Mouse (Mus musculus) embryo, embryonic 11 days (tissue): Measurements from ENCODE around the gene Plch2.
"Not testable (repeated sequence)": the region's sequence is repeated elsewhere in the genome, so short reads cannot be mapped to it uniquely, and the experiment has no call there.

Source experiments
- DNase-seq: peaks from one replicate; pipeline ENCODE4 v3.0.0-alpha.2; 2015

Plch2 gene

GRCm38 (mm10) chr4:155056724-155057123 is at the start of gene Plch2:
Plch2 (minus strand) TSS chr4:155056784.
- DNase-seq = no peak

GRCm38 (mm10) chr4:155098572-155098971 is 42.0 kb upstream of the Plch2 start:
- no peak for DNase-seq

- no peak for DNase-seq
Observed at GRCm38 (mm10) chr4:155097452-155097851, 40.9 kb upstream of the Plch2 start.

GRCm38 (mm10) chr4:155095967-155096366 is 39.4 kb upstream of the Plch2 start:
- no peak for DNase-seq

- DNase-seq = peak; percentile 93
Observed at GRCm38 (mm10) chr4:155095238-155095900, 38.8 kb upstream of the Plch2 start.

GRCm38 (mm10) chr4:155094565-155094964 is 38.0 kb upstream of the Plch2 start:
- peak; percentile 63 for DNase-seq

GRCm38 (mm10) chr4:155093431-155094149 is 37.0 kb upstream of the Plch2 start:
- no peak for DNase-seq

- no peak for DNase-seq
Observed at GRCm38 (mm10) chr4:155092718-155093430, 36.3 kb upstream of the Plch2 start.

GRCm38 (mm10) chr4:155090688-155091449 is 34.3 kb upstream of the Plch2 start:
- no peak for DNase-seq

- DNase-seq = no peak
Observed at GRCm38 (mm10) chr4:155090147-155090546, 33.6 kb upstream of the Plch2 start.

- no peak for DNase-seq
Observed at GRCm38 (mm10) chr4:155089241-155089640, 32.7 kb upstream of the Plch2 start.

- peak; percentile 100 for DNase-seq
Observed at GRCm38 (mm10) chr4:155086108-155087024, 29.8 kb upstream of the Plch2 start, which contains the start of the genes Rer1 and Morn1. Rer1 (minus strand) TSS chr4:155086382. Morn1 (plus strand) TSS chr4:155086577.

- DNase-seq = no peak
Observed at GRCm38 (mm10) chr4:155085206-155086107, 28.9 kb upstream of the Plch2 start.

- DNase-seq = no peak
Observed at GRCm38 (mm10) chr4:155084351-155084750, 27.8 kb upstream of the Plch2 start.

GRCm38 (mm10) chr4:155083553-155083952 is 27.0 kb upstream of the Plch2 start:
- DNase-seq = no peak

- no peak for DNase-seq
Observed at GRCm38 (mm10) chr4:155079666-155080065, 23.1 kb upstream of the Plch2 start.

GRCm38 (mm10) chr4:155078808-155079207 is 22.2 kb upstream of the Plch2 start:
- not testable (repeated sequence) for DNase-seq

GRCm38 (mm10) chr4:155076677-155077076 is 20.1 kb upstream of the Plch2 start:
- no peak for DNase-seq

- no peak for DNase-seq
Observed at GRCm38 (mm10) chr4:155075813-155076212, 19.2 kb upstream of the Plch2 start.

- no peak for DNase-seq
Observed at GRCm38 (mm10) chr4:155075137-155075536, 18.6 kb upstream of the Plch2 start.

- DNase-seq = no peak
Observed at GRCm38 (mm10) chr4:155074418-155074817, 17.8 kb upstream of the Plch2 start.
